In genomic region chr11:89301331-89302055, GRCm38 (mm10) we compare ENCODE assay signal across 8 mouse cellular contexts. TPM values are rescaled to one million over a fixed set of nuclear protein-coding genes. Genes with fewer than 3 reads are reported as not detected.
DNase-seq lines count a peak whose midpoint lies in the region; ATAC-seq and TF ChIP-seq lines count a peak whose summit lies in the region.

No protein-coding gene starts in this region.

- peak overlapping the region; percentile 78 for H3K27ac ChIP-seq in heart, embryonic 13.5 days (replicated peaks)
- peak overlapping the region; percentile 87 for H3K27ac ChIP-seq in midbrain, embryonic 14.5 days (replicated peaks; ENCODE audit: low read depth, low read length)
- no peak overlapping the region for H3K27ac ChIP-seq in thymus, adult 2 months (ENCODE audit: control insufficient read depth, insufficient read depth, low read length)

- 1% methylated on average over 53 of the region's 53 CpGs for WGBS in heart, embryonic 13.5 days
- under 1% methylated on average over 53 of the region's 53 CpGs for WGBS in midbrain, embryonic 14.5 days
- WGBS in thymus, adult 2 months = 3% methylated on average over 53 of the region's 53 CpGs

- peak overlapping the region; percentile 93 for H3K4me2 ChIP-seq in heart, embryonic 13.5 days
- H3K4me2 ChIP-seq in midbrain, embryonic 14.5 days (ENCODE audit: low read length) = peak overlapping the region; percentile 95

- no peak for TF ChIP-seq CTCF in thymus, adult 2 months (IDR thresholded peaks at IDR 0.05; ENCODE audit: borderline replicate concordance, control insufficient read depth, extremely low read depth, insufficient read depth, low read length, poor library complexity)

- ATAC-seq in heart, embryonic 13.5 days (ENCODE audit: extremely low read depth, insufficient number of reproducible peaks, low FRiP score, low TSS enrichment) = no peak
- ATAC-seq in midbrain, embryonic 14.5 days (ENCODE audit: low FRiP score, low TSS enrichment) = no peak; the same call in 1 of the 2 replicates

- H3K4me1 ChIP-seq in heart, embryonic 13.5 days = peaks cover 27% of the 10 kb centered on the region
- peaks cover 16% of the 10 kb centered on the region for H3K4me1 ChIP-seq in midbrain, embryonic 14.5 days (ENCODE audit: control insufficient read depth, insufficient read depth, low read length)
- peaks cover 17% of the 10 kb centered on the region for H3K4me1 ChIP-seq in thymus, adult 2 months (replicated peaks; ENCODE audit: control insufficient read depth, insufficient read depth, low read length)

- peak overlapping the region; percentile 81 for H3K9ac ChIP-seq in heart, embryonic 13.5 days
- peak overlapping the region; percentile 66 for H3K9ac ChIP-seq in midbrain, embryonic 14.5 days (replicated peaks; ENCODE audit: low read length)

- peaks cover 33% of the 10 kb centered on the region for H3K27me3 ChIP-seq in heart, embryonic 13.5 days (replicated peaks)
- H3K27me3 ChIP-seq in midbrain, embryonic 14.5 days (ENCODE audit: control insufficient read depth, insufficient read depth, low read length) = no peaks in the 10 kb centered on the region; the same call in 1 of the 2 replicates
- peaks cover 21% of the 10 kb centered on the region for H3K27me3 ChIP-seq in thymus, adult 2 months (ENCODE audit: control insufficient read depth, insufficient read depth, low read length)

- peaks cover 4% of the 10 kb centered on the region; the same call in 1 of the 2 replicates for H3K9me3 ChIP-seq in heart, embryonic 13.5 days
- no peaks in the 10 kb centered on the region for H3K9me3 ChIP-seq in midbrain, embryonic 14.5 days (ENCODE audit: control insufficient read depth, low read length)

- TF ChIP-seq POLR2A in thymus, adult 2 months (IDR thresholded peaks at IDR 0.05; ENCODE audit: control insufficient read depth, extremely low read depth, insufficient read depth, low read length, poor library complexity) = no peak

- H3K4me3 ChIP-seq in heart, embryonic 13.5 days = peak overlapping the region; percentile 77
- peak overlapping the region; percentile 65 for H3K4me3 ChIP-seq in midbrain, embryonic 14.5 days (replicated peaks; ENCODE audit: low read depth, low read length)
- peak overlapping the region; percentile 43 for H3K4me3 ChIP-seq in thymus, adult 2 months (ENCODE audit: control insufficient read depth, insufficient read depth, low read length)

- no peaks in the 10 kb centered on the region for H3K36me3 ChIP-seq in heart, embryonic 13.5 days
- no peaks in the 10 kb centered on the region for H3K36me3 ChIP-seq in midbrain, embryonic 14.5 days (ENCODE audit: control insufficient read depth, insufficient read depth, low read length)
- H3K36me3 ChIP-seq in thymus, adult 2 months (ENCODE audit: control insufficient read depth, insufficient read depth, low read length) = no peaks in the 10 kb centered on the region

- peak; percentile 26 for DNase-seq in adrenal gland, postnatal 14 days
- DNase-seq in adrenal gland, adult 8-10 months = no peak
- DNase-seq in right cerebral cortex, adult 18-20 months = peak; percentile 11
- DNase-seq in right cerebral cortex, postnatal 36 days (ENCODE audit: low spot score in 2 of 2) = no peak
- DNase-seq in layer of hippocampus, postnatal 25 days (ENCODE audit: extremely low spot score in 1 of 2, low spot score in 1 of 2) = peak; percentile 6 to 11
- DNase-seq in midbrain, embryonic 14.5 days = peak; percentile 64
- DNase-seq in thymus, adult 2 months = peak; percentile 16

RNA-seq across cellular contexts. Expression of gene Nog, which starts 0.6 kb away (rescaled TPM):
- 0.64 and 0.85 TPM in 2 replicates for total RNA-seq in adrenal gland, postnatal 14 days (2021)
- total RNA-seq in adrenal gland, adult 8-10 months (2022) = under 1 TPM in 3 of 4 experiments, not detected in 1; 0.22 to 0.61 (median 0.49) TPM
- 0.47 and 0.55 TPM in 2 replicates for polyA plus RNA-seq in heart, embryonic 13.5 days (2015; fragmentation: Nextera tagmentation; extraction: Ambion mirVana)
- total RNA-seq in layer of hippocampus, postnatal 25 days (2021) = 1 to 10 TPM; 7.0 to 9.6 TPM
- polyA plus RNA-seq in midbrain, embryonic 14.5 days (2014; fragmentation: Nextera tagmentation; extraction: Ambion mirVana) = 4.3 and 5.2 TPM in 2 replicates
- polyA plus RNA-seq in thymus, adult 2 months (2012; rRNA removed) = 0.26 and 0.53 TPM in 2 replicates

Comparison
In these comparisons a context has a peak if more than half of its experiments do, and no peak if none do; other contexts are left out.
1. DNase-seq: peak in adrenal gland, postnatal 14 days (single experiment), right cerebral cortex, adult 18-20 months (single experiment), layer of hippocampus, postnatal 25 days (2 of 2), midbrain, embryonic 14.5 days (single experiment) and thymus, adult 2 months (single experiment); none in adrenal gland, adult 8-10 months (single experiment) and right cerebral cortex, postnatal 36 days (0 of 2).
2. Peak in every context shown above with its lines, with median percentiles within 50 percentile points of each other: H3K4me3 ChIP-seq.